Mouse (Mus musculus): ENCODE measurements around the gene Olfr952.

The Olfr952 gene

DNA sequence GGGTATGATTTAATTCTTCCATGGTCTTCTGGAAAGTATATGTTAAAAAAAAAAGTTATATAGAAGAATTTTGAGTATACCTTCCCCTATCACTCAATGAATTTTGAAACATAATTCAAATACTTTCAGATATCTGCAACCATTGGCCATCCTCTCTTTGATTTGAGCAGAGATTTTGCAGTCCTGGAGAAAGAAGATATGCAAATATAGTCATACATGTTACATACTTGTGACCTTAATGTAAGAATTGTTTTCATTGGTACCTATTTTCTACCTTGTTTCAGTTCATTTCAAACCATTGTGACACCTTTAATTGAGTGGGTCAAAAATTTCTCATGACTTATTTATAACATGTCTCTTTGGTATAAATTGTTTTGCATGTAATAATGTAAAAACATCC lies at the start of gene Olfr952:
Olfr952 (minus strand) TSS at position 101 of the 400 bp plus-strand sequence.
- DNase-seq (ENCODE audit: low spot score in 2 of 2) = no peak

DNA sequence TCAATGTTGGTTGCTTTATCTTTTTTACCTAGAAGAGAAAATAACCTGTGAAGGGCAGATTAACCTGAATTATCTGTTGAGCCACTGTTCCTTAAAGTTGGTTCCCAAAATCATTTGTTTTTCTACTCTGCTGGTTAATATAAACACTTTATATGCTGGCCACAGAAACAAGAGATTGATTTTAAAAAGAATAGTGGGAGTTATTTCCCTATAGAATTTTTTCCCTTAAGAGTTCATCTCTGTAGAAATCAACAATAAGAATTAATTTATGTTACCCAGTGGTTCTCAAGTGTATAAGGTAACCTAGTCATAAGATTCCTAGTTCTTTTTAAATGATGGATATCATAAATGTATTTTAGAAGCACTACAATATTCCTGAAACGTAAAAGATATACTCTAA lies 44.9 kb upstream of the Olfr952 start, which contains the start of gene Olfr955:
Olfr955 (minus strand) TSS at position 101 of the 400 bp plus-strand sequence.
- no peak for DNase-seq (ENCODE audit: low spot score in 2 of 2)

DNA sequence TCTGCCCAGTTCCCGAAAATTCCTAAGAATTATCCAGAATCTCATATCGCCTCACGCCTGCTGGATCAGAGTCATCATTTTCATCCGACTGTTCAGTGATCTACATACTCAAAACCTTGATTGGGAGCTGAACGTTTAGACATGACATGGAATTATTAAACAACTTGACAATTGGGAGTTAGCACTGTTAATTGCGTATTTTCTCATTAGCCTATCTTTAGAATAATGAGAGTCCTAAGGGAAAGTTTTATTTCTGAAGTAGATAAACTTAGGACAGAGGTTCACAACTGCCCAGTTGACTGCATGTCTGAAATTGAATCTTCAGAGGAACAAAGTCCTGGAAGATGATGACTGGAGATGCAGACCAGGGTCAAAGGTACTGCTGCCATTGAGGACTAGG lies 29.5 kb upstream of the Olfr952 start, which contains the start of gene Olfr954:
Olfr954 (plus strand) TSS at position 301 of the 400 bp plus-strand sequence.
- DNase-seq (ENCODE audit: low spot score in 2 of 2) = no peak

DNA sequence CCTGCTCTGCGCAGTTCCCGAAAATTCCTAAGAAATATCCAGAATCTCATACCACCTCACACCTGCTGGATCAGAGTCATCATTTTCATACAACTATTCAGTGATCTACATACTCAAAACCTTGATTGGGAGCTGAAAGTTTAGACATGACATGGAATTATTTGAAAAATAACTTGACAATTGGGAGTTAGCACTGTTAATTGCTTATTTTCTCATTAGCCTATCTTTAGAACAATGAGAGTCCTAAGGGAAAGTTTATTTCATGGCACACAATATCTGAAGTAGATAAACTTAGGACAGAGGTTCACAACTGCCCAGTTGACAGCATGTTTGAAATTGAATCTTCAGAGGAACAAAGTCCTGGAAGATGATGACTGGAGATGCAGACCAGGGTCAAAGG lies 39.8 kb downstream of the Olfr952 start, which contains the start of gene Olfr951:
Olfr951 (plus strand) TSS at position 301 of the 400 bp plus-strand sequence.
- DNase-seq (ENCODE audit: low spot score in 2 of 2) = no peak

Data from cerebellum, postnatal 4 days (tissue).